Mouse (Mus musculus): Measurements from ENCODE around the gene Pcsk6.

- TF ChIP-seq CTCF (IDR thresholded peaks at IDR 0.05; ENCODE audit: control insufficient read depth, insufficient read depth, insufficient replicate concordance, low read depth, low read length): no peak
- no peak for TF ChIP-seq POLR2A (IDR thresholded peaks at IDR 0.05; ENCODE audit: control insufficient read depth, low read depth, low read length)
Observed at GRCm38 (mm10) chr7:66083757-66084156, 222.2 kb downstream of the Pcsk6 start.

Measured in testis, adult 2 months (tissue).